Mouse (Mus musculus) cortical plate, adult 2 months (tissue): ENCODE measurements at regions not wholly inside any gene's neighbourhood (a gene's known extent, or its start where the extent isn't known, plus 50 kb on each side); places are given as distances from the start of the nearest gene placed in this dataset.

Experiments
- CTCF ChIP-seq: fragments of 200-500 bp; IDR thresholded peaks from 2 replicates; pipeline ENCODE4 v1.5.1; 2011; ENCODE audit warnings: mild to moderate bottlenecking, control low read depth, low read length; ENCODE audit not compliant: insufficient read depth; ENCODE audit errors: extremely low read depth
- POLR2A ChIP-seq: fragments of 200-500 bp; IDR thresholded peaks from 2 replicates; pipeline ENCODE4 v1.6.1; 2011; ENCODE audit warnings: mild to moderate bottlenecking, low read length, control low read depth; ENCODE audit not compliant: insufficient read depth; ENCODE audit errors: extremely low read depth

- no peak for TF ChIP-seq CTCF
- TF ChIP-seq POLR2A = no peak
These were observed 91.7 kb upstream of the Grik1 start for GRCm38 (mm10) chr16:88381605-88382279.
